Mouse (Mus musculus) embryonic fibroblast, embryonic 13.5 days (primary cell): Measurements from ENCODE around the gene Cdc42.

Source experiments
- CTCF ChIP-seq: IDR thresholded peaks from 2 replicates; pipeline ENCODE4 v1.5.1; 2011; ENCODE audit warnings: mild to moderate bottlenecking, control low read depth, low read length, moderate library complexity, borderline replicate concordance; ENCODE audit not compliant: insufficient read depth
- POLR2A ChIP-seq: IDR thresholded peaks from 2 replicates; pipeline ENCODE4 v1.6.1; 2011; ENCODE audit warnings: low read depth, mild to moderate bottlenecking, control low read depth, low read length, moderate library complexity

DNA sequence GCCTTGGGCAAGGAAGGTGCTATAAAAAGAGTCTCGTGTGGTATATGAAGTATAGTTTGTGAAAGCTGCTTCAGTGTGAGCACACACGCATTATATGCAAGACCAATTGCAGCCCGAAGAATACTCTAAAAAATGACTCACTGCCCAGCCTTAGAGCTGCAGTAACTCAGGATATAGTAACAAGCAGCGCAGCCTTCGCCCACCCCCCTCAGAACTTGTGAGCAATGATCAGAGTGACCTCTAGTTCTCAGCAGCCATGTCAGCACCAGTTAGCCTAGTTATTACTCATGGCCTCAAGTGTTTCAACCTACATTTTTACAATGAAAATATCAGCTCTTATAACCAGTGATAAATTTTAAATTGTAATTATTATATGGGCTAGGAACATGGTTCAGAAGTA, 21.1 kb downstream of the Cdc42 start:
- TF ChIP-seq POLR2A, result no peak
- no peak for TF ChIP-seq CTCF
